Mouse (Mus musculus) c-Kit-positive CD71-positive TER-119-positive erythroid progenitor cells, embryonic 14.5 days (primary cell): ENCODE measurements around the gene Rhbdl3.
"Not testable (repeated sequence)": the region's sequence is repeated elsewhere in the genome, so short reads cannot be mapped to it uniquely, and the experiment has no call there.

ENCODE experiments used
- DNase-seq: peaks from one replicate; pipeline ENCODE4 v3.0.0-alpha.2; 2013; ENCODE audit warnings: low spot score

Gene Rhbdl3

DNA sequence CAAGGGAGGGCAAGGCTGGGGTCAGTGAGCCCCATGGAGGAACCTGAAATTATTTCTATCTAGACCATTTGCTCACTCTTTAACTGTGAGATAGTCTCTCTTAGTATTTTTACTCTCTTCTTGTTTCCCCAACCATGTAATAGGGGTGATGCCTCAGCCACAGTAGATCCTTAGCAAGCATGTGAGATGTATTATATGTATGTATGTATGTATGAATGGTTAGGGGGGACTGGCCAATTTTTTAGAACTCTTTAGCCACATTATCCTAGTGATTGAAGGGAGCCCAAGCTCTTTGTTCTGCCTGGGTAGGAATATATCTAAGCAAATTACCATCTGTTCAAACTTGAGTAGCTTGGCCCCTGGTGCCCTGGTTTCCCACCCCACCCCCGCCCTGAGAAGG, 12.8 kb downstream of the Rhbdl3 start:
- DNase-seq, result no peak

DNA sequence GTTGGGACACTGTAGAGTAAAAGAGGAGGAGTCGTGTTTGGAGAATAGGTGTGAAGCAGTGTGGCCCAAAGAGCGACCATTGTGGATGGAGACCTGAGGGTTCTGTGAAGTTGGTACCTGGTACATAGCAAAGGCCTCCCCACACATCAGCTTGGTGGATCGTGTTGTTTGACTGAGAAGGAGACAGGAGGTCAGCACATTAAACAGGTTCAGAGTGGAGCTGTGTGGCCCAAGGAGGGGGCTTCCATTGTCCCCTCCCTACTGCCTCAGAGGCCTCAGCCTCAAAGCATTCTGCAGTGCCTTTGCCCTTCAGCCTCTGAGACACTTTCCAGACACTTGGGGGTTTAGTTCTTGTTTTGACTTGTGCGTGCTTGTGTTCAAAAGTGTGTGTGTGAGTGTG, 13.2 kb downstream of the Rhbdl3 start:
- DNase-seq, result no peak

DNA sequence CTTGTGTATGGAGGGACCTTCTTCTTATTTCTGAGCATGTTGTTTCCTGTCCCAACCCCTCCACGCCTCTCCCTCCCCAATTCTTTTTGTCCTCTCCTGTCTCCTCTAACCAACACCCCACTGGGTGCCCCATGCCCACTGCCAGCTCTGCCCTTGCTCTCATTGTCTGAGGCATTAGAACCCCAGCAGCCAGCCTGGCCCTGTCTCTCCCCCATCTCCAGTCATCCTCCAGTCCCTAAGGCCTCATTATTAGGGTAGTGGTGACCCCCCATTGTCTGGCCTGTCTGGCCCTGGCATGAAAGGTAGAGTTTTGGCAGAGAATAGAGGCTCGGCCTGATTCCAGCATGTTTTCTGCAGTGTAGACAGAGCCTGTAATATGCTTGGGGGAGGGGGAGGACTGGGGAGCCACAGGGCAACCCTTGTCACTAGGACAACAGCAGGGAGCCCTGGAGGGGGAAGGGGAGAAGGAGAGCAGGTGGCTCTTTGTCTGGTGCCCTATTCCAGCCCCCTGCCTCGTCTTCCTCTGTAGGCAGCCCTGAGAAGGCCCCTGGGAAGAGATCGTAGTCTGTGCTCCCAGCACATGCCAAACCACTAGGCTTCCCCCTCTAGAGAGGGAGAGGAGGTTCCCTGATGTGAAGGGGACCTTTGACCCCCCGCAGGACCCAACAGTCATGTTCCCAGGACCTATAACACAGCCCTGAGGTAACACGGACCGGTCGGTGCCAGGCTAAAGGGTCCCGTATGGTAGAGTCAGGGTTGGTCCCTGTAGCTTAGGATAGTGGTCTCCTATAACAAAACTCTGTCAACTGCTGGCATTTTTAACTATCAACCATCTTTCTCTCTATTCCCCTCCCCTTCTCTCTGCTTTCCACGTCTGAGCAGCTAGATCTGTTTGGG, 15.3 kb downstream of the Rhbdl3 start:
- DNase-seq, result no peak

DNA sequence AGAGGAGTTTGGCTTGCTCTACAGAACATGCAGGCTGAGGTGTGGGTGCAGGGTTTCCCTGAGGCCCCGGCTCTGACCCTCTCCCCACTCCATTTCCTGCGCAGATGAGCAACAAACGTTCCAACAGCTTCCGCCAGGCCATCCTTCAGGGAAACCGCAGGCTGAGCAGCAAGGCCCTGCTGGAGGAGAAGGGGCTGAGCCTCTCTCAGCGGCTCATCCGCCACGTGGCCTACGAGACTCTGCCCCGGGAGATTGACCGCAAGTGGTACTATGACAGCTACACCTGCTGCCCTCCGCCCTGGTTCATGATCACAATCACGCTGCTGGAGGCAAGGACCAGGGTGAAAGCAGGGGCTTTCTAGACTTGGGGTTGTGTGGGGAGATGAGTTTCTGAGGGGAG, 22.5 kb downstream of the Rhbdl3 start:
- no peak for DNase-seq

DNA sequence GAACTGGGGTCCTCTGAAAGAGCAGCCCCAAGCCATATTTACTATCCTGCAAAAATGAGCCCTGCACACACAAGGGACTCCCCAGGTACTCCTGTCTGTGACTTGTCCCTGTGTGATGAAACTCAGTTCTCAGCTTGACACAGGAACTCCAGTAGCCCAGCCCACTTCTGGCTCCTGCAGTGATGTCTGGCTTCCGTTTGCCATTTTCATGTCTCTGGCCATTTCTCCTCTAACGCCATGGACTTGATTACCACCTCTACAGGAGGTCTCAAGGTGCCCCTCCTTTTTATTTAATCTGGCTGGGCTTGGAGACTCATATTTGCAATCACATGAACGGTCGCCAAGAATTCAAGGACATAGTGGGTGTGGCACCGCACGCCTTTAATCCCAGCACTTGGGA, 23.9 kb downstream of the Rhbdl3 start:
- DNase-seq, result no peak

DNA sequence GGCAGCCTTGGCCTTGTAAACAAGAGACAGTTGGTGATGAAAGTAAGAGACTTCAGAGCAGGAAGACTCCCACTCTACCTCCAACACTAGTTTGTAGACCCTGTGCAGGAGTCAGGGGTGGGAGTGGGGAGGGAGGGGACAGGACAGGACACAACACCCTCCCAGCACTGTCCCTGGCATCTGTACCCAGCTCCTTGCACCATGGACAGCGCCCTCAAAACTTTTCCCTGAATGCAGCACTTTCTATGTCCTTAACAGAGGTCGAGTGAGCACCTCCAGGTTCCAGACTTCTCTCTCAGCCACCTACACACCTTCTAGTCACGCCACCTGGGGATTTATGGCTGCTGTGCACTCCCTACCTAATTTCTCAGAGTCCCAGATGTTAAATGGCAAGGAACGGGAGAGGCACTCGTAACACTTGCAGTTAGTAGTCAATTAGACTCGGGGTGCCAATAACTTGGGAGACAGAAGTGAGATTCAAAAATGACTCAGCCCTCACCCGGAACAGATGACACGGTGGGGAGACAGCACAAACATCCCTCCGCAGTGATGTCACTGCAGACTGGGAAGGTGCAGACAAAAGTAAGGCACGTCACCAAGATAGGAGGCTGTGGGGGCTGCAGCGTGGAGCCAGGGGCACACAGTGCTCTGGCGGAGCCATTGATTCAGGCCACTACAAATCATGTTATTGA, 32.1 kb downstream of the Rhbdl3 start:
- no peak for DNase-seq

DNA sequence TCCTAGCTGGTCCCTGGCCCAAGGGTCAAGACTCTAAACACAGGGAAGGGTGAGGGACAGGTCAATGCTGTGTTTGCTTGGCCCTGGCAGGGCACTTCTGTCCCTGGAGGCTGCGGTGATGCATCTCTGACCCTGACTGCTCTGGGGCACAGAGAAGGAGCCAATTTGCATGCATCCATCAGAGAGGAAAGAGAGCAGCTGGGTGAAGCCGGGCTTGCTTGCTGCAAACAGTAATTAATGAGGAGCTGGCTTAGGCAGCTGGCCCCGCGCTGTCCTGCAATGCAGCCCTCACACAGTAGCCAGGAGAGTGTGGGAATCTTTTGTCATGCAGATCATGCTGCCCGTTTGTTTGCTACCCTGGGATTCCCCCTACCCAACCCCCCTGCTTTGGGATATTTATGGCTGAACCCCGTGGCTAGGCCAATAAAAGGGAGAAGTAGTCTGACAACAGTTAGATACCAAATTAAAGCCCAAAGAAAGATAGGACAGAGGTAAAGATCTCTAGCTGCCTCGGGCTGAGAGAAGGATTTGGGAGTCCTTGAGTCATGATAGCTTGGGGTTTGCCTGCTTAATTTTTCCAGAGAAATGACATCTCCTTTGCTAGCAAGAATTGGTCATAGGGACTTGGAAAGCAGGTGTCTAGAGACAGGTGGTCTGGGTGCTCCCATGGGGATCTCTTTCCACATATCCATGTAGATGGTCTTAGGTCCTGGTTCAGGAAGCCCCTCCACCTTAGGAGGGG, 35.1 kb downstream of the Rhbdl3 start:
- no peak for DNase-seq

DNA sequence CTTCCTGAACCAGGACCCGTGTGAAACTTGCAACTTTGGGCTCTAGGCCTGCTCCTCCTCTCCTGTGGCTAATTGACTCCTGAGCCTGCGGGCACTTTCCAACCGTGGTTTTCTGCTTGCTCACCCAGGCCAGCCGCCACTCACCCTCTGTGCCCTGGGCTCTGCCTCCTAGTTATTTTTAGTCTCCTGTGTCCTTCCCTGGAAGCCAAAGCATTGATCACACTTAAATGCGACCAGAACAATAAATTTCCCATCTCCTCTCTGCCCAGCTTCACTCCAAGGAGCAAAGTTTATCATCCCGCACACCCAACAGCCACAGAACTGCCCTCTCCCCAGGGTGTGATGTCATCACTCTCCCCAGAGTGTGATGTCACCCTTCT, 35.6 kb downstream of the Rhbdl3 start:
- no peak for DNase-seq

DNA sequence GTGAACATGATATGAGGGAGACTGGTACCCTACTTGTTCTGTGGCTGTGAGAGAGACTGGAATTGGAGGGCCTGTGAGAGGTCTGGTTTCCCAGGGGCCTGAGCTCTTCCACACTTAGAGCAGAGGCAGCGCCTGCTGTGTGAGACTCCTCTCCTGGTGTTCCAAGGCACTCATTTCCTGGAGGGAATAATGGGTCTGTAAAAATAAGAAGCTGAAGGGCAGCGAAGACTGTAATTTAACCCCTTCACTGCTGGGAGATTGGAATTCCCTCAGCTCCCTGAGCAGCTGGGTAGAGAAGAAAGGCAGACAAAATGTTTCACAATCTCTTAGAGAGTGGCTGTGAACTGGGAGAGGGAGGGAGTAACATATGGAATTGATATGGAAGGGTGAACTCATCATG, 41.8 kb downstream of the Rhbdl3 start:
- DNase-seq, result no peak

DNA sequence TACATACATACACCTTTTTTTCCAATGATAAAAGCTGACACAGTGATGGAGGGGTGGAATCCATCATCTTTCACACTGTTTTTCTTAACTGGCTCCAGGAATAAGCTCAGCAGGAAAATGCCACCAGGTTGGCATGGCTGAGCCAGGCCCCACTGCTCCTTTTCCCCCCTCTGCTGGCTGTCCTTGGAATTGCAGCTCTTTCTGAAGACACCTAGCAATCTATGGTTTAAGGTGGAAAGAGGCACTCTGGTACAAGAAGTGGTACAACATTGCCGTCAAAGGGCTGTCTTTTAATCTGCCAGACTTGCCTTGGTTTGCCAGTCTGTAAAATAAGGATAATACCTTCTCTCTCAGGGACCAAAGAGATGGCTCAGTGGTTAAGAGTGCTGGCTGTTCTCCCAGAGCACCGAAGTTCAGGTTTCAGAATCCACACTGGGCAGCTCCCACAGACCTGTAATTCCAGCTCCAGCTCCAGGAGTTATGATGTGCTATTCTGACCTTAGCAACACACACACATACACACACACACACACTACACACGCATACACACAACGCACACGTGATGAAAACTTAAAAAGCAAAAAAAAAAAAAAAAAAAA, 51.2 kb downstream of the Rhbdl3 start:
- DNase-seq, result peak; percentile 69

DNA sequence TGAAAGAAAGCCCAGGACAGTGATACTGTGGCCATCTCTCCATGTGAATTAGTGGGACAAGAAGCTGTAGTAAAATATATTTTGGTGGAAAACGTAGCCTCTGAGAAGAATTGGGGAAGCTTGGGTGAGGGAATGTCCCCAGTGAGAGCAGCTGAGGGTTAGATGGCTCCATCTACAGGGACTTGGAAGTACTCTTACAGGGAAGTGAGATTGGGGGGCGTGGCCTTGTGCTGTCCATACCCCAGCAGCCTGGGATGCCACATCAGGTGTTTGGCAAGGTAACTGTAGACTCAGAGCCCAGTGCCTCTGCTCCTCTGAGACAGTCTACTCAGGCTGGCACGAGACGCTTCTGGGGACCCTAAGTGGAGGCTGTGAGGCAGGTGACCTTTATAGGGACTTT, 54.1 kb downstream of the Rhbdl3 start:
- no peak for DNase-seq

DNA sequence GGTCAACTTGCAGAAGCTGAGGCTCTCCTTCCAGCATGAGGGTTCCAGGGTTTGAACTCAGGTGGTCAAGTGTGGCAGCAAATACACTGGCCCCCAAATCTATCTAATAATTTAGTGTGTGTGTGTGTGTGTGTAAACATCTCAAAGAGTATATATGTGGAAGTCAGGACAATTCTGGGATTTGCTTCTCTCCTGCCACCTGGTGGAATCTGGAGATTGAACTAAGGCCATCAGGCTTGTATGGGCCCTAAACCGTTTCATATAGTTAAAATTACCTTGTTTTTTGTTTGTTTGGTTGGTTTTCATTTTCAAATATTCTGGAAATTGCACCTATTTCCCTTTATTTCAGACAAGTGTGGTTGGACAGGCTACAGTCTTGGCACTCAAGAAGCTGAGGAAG, 68.2 kb downstream of the Rhbdl3 start:
- DNase-seq, result no peak

DNA sequence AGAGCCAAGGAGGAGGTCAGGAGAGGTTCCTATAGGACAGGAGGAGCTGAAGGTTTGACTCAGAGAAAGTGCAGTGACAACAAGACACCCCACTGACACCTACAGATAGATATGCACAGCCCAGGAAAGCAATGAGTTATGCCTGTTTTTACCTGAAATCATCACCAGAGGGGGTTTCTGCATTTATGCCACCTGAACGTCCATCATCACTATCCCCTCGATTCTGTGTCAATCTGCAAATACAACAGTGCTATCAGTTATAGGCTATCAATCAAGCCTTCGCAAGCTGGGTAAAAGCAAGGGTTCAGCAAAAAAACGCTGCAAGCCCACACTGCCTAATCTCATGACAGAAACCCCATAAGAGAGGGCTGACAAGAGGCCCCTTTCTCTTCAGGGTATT, 75.9 kb downstream of the Rhbdl3 start:
- no peak for DNase-seq

DNA sequence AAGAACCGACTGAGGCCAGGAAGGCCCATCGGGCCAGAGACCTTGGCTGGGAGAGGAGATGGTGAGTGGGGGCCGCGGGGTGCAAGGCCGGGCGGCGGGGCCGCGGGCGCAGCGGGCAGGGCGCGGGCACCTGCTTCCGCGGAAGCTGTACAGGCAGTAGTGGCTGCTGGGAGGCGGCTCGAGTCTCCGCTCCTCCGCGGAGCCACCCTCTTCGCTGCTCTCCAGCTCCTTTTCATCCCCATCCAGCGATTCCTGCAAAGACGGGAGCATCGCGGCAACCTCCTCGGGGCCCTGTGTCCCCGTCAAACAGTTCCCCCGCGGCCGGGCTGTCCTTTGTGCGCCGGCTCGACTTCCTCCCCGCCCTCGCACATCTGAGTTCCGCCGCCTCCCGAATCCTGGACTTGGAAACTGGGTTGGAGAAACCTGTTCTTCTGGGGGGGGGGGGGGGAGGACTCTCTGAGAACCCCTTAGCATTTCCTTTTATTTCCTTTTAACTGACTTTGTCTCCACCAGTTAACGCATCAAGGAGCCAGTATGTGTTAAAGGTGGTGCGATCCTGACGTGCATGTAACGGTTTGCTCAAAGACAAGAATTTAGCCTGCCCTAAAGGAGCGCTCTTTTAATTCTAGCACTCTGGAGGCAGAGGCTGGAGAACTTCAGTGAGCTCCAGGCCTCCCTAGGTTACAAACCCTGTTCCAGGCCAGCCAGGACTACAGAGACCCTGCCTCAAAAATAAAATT, 77.2 kb downstream of the Rhbdl3 start, which contains the start of gene 5730455P16Rik:
5730455P16Rik (minus strand) TSS at position 323 of the 740 bp plus-strand sequence.
- peak; percentile 80 for DNase-seq

DNA sequence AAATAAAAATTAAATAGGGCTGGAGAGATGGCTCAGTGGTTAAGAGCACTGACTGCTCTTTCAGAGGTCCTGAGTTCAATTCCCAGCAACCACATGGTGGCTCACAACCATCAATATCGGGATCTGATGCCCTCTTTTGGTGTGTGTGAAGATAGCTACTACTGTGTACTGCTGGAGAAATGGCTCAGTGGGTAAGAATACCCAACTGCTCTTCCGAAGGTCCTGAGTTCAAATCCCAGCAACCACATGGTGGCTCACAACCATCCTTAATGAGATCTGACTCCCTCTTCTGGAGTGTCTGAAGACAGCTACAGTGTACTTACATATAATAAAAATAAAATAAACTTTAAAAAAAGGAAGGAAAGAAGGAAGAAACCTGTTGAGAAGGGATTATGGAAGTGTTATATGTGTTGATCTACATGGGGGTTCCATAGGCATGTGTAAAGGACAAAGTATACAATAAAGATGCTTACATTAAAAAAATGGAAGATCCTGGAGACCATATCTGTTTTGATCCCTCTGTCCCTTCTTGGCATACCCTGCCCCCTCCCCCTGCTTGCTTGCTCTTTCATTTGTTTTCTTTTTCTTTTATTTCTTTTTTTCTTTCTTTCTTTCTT, 77.8 kb downstream of the Rhbdl3 start:
- not testable (repeated sequence) for DNase-seq

DNA sequence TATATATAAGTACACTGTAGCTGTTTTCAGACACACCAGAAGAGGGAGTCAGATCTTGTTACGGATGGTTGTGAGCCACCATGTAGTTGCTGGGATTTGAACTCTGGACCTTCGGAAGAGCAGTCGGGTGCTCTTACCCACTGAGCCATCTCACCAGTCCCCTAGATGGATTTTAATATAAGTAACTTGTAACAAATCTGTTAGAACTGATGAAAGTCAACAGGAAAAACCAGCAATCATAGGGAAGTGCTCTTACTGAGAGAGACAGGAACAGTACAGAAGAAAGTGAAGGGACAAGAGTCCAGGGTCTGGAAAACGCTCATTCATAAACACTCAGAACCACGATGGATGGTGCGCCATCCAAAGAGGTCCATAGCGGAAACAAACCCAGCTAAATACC, 78.5 kb downstream of the Rhbdl3 start:
- DNase-seq, result not testable (repeated sequence)

DNA sequence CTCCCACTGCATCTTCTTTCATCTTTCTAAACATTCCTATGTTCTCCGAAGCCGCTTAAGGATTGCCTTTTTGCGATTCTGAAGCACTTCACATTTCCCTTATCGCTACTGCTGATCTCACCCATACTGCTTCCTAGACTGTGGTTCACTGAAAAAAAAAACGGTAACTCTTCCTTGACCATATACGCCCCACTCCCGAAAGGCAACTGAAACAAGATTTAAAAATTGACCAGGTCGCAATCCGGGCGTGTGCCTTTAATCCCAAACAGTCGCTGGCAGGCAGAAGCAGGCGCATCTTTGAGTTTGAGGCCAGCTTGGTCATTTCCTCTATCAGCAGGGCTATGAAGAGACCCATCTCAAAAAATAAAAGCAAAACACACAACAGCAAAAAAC, 81.9 kb downstream of the Rhbdl3 start:
- DNase-seq, result peak; percentile 71

DNA sequence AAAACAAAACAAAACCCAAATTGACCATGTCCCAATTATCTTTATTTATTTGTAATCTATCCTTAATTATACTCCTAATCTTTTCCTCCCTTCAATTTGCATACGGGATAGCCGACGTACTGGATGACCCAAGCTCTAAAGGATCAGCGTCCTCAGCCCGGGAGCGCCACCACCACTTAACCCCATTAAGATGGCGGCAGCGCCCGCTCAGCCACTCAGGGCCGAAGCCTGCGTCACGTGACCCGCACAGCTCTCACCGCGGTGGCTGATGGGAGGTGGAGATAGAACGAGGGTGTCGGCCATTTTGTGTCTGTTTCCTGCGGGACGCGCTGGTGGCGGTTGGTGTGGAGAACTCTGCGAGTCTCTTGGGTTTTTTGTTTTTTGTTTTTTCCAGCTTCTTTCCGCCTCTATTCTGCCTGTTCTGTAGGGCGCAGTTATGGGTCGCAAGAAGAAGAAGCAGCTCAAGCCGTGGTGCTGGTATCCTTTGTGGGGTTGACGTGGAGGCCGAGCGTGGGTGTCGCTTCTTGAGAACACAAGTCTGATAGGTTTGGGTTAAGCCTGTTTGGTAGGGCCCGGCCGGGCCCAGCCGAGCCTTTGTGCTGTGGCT, 82.4 kb downstream of the Rhbdl3 start, which contains the start of gene Zfp207:
Zfp207 (plus strand) TSS at position 261 of the 607 bp plus-strand sequence.
- peak; percentile 95 for DNase-seq

DNA sequence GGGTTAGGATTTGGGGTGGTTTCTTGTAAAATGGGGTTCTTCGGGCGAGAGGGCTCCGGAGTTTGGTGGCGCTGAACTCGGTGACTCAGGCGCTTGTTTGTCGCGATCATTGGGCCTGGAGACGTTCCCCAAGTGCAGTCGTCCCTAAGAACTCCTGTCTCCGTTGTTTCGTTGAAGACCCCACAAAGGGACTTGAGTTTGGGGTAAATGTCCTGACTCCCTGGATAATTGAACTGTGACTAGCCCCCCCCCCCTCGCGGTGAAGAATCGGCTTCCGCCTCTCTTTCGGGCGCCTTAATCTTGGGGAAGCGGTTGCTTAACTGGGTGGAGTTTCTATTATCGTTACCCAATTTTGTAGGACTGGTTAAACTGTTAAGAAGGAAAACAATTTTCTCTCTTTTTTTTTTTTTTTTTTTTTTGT, 82.9 kb downstream of the Rhbdl3 start:
- DNase-seq, result peak; percentile 79

DNA sequence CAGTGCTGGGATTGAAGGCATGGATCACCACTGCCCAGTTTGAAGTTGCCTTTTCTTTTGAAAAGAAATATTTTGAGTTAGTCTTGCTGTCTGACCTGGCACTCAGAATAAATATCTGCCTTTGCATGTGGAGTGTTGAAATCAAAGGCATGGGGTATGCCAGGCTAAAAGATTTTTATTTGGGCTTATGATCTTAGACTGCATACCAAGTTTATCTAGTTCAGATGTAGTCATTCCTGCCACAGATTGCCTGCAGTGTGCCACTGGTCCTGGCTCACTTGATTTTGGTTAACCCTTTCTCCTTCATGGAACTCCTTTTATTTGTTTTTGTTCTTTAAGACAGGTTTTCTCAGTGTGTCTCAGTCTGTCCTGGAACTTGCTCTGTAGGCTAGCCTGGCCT, 83.7 kb downstream of the Rhbdl3 start:
- no peak for DNase-seq

DNA sequence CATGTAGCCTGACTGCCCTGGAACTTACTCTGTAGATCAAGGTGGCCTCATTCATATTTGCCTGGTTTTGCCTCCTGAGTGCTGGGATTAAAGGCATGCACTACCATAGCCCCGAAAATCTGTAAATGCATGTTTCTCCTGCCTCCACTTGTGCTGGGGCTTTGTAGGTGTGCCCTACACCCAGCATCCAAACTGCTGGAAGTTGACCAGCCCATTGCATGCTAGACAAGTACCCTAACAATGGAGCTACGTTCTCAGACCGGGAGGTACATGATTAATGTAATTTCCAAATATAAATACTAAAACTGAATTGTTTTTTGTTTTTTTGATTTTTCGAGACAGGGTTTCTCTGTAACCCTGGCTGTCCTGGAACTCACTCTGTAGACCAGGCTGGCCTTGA, 84.3 kb downstream of the Rhbdl3 start:
- DNase-seq, result no peak
